Mouse (Mus musculus): ENCODE data around the gene Anks6. TPM values are rescaled to one million over a fixed set of nuclear protein-coding genes. Genes with fewer than 3 reads are reported as not detected.

Gene Anks6
- polyA plus RNA-seq, 1 experiment from 2014 or later, result 3.8 TPM

DNA sequence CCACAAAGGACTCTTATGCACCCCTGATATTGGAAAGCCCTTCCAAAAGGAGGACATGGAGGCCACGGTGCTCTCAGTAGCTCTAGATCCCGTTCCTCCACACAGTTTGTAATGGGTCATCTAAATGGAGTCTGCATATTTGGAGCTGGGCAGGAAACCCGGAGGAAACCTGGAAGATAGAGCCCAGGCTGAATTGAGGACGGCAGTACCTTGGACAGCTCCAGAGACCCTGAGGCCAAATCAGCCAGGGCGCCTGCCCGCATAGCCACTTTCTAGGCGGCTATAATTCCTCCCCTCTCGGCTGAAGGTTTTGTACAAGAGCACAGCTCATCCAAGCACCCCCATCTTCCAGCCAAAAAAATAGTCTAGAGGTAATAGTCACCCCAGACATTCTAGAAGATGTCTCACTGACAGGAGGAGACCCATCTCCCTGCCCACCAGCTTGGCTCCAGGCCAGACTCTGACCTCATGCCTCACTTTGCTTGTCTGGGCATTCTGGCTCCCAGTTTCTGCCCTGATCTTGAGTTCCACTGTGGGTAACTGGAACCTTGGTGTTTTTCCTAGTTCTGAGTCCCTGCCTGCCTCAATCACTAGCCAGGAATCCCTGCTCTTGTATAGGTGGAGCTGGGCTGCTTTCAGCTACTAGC, 64.3 kb downstream of the Anks6 start:
- no peaks in the 10 kb centered on the region for H3K36me3 ChIP-seq
- WGBS, result 6% methylated on average over 8 of the region's 8 CpGs
- H3K27ac ChIP-seq, result no peak overlapping the region
- H3K4me3 ChIP-seq, result no peak overlapping the region
- H3K9me3 ChIP-seq, result no peaks in the 10 kb centered on the region
- H3K27me3 ChIP-seq (ENCODE audit: insufficient read depth, poor library complexity, severe bottlenecking), result peaks cover 77% of the 10 kb centered on the region
- DNase-seq (ENCODE audit: low spot score), result peak; percentile 66
- peaks cover 29% of the 10 kb centered on the region for H3K4me1 ChIP-seq (replicated peaks)

DNA sequence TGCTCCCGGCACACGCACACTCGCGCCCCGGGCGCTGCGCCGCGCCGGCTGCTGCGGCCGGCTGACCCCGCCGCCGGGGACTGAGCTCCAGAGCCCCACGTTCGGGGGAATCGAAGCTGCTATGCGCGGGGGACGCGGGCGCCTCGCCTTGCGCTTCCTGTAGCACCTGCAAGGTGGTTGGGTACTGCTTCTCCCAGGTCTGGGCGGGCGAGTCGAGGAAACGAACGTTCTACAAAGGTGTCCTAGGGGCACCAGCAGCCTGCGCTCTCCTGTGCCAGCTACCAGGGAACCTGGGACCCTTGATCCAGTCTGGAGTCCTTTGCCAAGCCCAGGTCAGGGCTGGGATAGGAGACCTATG, 65.3 kb downstream of the Anks6 start:
- H3K27me3 ChIP-seq (ENCODE audit: insufficient read depth, poor library complexity, severe bottlenecking), result peaks cover 79% of the 10 kb centered on the region
- under 1% methylated on average over 31 of the region's 31 CpGs for WGBS
- no peak for DNase-seq (ENCODE audit: low spot score)
- H3K27ac ChIP-seq, result peak overlapping the region; percentile 80
- H3K36me3 ChIP-seq, result no peaks in the 10 kb centered on the region
- H3K4me1 ChIP-seq (replicated peaks), result peaks cover 29% of the 10 kb centered on the region
- H3K4me3 ChIP-seq, result peak overlapping the region; percentile 71
- H3K9me3 ChIP-seq, result no peaks in the 10 kb centered on the region

DNA sequence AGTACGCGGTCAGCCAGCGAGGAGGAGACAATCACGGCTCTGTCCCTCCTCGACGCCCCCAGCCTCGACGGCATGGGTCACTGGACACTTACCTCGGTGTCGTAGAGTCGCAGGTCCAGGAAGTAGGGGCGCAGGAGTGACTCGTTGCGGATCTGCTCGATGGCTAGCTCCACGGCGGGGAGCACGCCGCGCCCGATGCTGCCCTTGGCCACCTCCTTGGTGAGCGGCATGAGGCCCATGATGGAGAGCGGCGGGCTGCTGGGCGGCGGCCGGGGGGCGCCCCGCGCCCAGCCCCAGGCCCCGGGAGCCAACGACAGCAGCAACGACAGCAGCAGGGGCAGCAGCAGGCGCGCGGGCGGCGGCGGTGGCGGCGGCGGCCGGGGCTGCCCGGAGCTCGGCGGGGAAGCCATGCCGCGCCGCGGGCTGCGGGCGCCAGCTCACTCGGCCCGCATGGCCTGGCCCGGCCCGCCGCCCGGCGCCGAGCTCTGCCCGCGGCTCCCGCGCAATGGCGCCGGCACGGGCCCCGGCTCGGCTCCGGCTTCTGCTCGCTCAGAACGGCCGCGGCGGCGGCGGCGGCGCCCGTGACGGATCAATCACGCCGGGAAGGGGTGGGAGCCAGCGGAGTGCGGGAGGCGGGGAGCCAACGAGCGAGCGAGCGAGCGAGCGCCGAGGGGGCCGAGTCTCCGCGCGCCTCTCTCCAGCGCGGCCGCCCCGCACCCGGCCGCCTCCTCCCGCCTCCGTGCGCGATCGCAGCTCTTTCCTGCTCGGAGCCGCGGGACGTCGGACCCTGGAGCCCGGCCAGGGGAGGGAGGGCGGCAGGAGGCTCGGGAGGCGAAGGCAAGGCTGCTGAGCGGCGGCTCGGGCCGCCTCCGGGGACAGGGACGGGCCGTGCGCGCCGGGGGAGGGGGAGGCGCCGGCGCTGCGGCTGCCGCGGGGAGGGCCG, 65.9 kb downstream of the Anks6 start, which contains the start of gene Gabbr2:
Gabbr2 (minus strand) TSS at position 858 of the 943 bp plus-strand sequence.
- WGBS, result 2% methylated on average over 134 of the region's 134 CpGs
- Histone ChIP-seq H3K27ac (peak within 1 kb of the TSS; percentile 80), H3K4me1 (replicated peaks) (peaks cover 29% of the 10 kb centered on the region), H3K4me3 (peak within 1 kb of the TSS; percentile 71), H3K36me3 (no peaks in the 10 kb centered on the region), H3K9me3 (no peaks in the 10 kb centered on the region), H3K27me3 (ENCODE audit: insufficient read depth, poor library complexity, severe bottlenecking) (peaks cover 75% of the 10 kb centered on the region)
- peak; percentile 51 for DNase-seq (ENCODE audit: low spot score)

GRCm38 (mm10) chr4:46990281-46991015, 66.8 kb downstream of the Anks6 start:
- DNase-seq (ENCODE audit: low spot score), result peak; percentile 58

DNA sequence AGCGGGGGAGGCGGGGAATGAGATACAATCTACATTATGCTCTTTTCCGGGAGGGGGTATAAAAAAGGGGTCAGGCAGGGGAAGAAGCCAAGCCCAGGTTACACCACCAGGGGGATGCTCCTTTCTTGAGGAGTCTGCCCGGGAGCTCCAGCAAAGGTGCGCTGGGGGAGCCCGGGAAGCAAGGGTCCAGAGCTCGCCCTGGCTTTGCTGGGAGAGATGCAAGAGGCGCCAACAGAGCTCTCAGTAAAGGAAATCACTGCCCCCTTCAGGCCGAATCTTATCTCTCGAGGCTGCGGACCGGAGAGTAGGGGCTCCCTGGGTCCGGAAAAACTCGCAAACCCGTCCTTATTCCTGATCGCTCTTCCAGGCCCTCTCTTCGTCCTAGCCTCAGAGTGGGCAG, 67.4 kb downstream of the Anks6 start:
- H3K27me3 ChIP-seq (ENCODE audit: insufficient read depth, poor library complexity, severe bottlenecking), result peaks cover 70% of the 10 kb centered on the region
- peaks cover 29% of the 10 kb centered on the region for H3K4me1 ChIP-seq (replicated peaks)
- peak; percentile 65 for DNase-seq (ENCODE audit: low spot score)
- WGBS, result 2% methylated on average over 17 of the region's 17 CpGs
- H3K36me3 ChIP-seq, result no peaks in the 10 kb centered on the region
- H3K9me3 ChIP-seq, result no peaks in the 10 kb centered on the region
- no peak overlapping the region for H3K27ac ChIP-seq
- H3K4me3 ChIP-seq, result peak overlapping the region; percentile 71

More at GRCm38 (mm10) chr4:46990281-46991015, 66.8 kb downstream of the Anks6 start:
- Histone ChIP-seq H3K27me3 (ENCODE audit: insufficient read depth, poor library complexity, severe bottlenecking) (peaks cover 74% of the 10 kb centered on the region), H3K9me3 (no peaks in the 10 kb centered on the region), H3K4me3 (peak overlapping the region; percentile 71), H3K4me1 (replicated peaks) (peaks cover 29% of the 10 kb centered on the region), H3K27ac (peak overlapping the region; percentile 59; the same call in 1 of the 2 replicates), H3K36me3 (no peaks in the 10 kb centered on the region)
- WGBS, result 3% methylated on average over 29 of the region's 29 CpGs

DNA sequence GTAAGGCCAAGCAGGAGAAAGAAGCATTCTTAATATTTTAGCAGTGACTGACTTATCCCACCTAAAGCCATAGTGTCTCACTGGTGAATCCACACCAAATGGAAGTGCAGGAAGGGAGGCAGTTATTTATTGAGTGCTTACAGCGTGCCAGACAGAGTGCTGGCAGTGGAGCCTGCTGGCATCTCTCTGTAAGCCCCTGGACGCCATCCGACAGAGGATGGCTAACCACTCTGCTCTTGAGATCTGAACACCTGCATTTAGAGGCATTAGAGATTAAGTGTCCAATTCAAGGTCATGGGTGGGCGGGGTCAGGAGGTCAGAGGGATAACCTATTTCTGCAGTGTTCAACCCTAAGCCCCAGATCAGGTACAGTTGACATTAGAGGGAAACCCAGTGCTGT, 68.4 kb downstream of the Anks6 start:
- Histone ChIP-seq H3K27me3 (ENCODE audit: insufficient read depth, poor library complexity, severe bottlenecking) (peaks cover 61% of the 10 kb centered on the region), H3K9me3 (no peaks in the 10 kb centered on the region), H3K4me3 (no peak overlapping the region), H3K27ac (no peak overlapping the region), H3K4me1 (replicated peaks) (peaks cover 29% of the 10 kb centered on the region), H3K36me3 (no peaks in the 10 kb centered on the region)
- 80% methylated on average over 4 of the region's 4 CpGs for WGBS
- DNase-seq (ENCODE audit: low spot score), result no peak

DNA sequence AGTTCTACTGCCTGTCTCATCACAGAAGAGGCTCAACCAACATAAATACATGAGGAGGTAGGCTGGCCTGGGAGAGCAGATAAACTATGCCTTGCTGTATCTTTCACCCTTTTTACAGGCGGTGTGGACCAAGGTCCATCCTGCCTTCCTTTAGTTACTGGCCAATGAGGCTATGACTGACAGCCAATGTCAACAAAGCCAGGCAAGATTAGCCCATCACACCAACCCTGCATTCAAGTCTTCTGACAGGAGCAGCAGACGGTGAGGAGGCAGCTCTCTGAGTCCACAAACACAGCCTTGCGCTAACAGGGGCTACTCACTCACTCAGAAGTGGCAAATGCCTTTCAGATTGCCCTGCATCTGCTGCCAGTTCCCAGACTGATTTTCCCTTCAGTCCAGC, 69.0 kb downstream of the Anks6 start:
- H3K4me3 ChIP-seq, result no peak overlapping the region
- no peaks in the 10 kb centered on the region for H3K9me3 ChIP-seq
- no peak for DNase-seq (ENCODE audit: low spot score)
- peaks cover 29% of the 10 kb centered on the region for H3K4me1 ChIP-seq (replicated peaks)
- peaks cover 55% of the 10 kb centered on the region for H3K27me3 ChIP-seq (ENCODE audit: insufficient read depth, poor library complexity, severe bottlenecking)
- WGBS, result 63% methylated on average over 3 of the region's 3 CpGs
- H3K36me3 ChIP-seq, result no peaks in the 10 kb centered on the region
- H3K27ac ChIP-seq, result no peak overlapping the region

DNA sequence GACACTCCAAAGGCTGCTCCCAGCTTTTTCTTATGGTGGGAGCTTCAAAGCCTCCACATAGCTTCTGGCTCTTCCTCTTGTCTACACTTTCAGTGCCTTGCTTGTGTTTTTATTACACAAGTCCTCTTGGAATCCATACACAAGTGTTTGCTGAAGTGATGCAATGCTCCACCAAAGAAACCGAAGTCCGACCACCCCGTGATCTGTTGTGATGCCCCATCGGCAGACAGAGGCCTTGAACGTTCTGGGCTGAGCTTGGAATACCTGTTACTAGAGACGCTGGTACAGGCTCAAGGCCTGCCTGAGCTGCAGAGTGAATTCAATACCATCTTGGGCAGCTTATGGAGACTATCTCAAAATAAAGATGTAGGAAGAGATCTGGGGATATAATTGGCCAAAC, 69.4 kb downstream of the Anks6 start:
- H3K4me1 ChIP-seq (replicated peaks), result peaks cover 29% of the 10 kb centered on the region
- no peaks in the 10 kb centered on the region for H3K9me3 ChIP-seq
- peaks cover 51% of the 10 kb centered on the region for H3K27me3 ChIP-seq (ENCODE audit: insufficient read depth, poor library complexity, severe bottlenecking)
- no peak overlapping the region for H3K4me3 ChIP-seq
- DNase-seq (ENCODE audit: low spot score), result no peak
- no peaks in the 10 kb centered on the region for H3K36me3 ChIP-seq
- 90% methylated on average over 6 of the region's 6 CpGs for WGBS
- H3K27ac ChIP-seq, result no peak overlapping the region

GRCm38 (mm10) chr4:46986054-46986453, 71.2 kb downstream of the Anks6 start:
- peaks cover 33% of the 10 kb centered on the region for H3K27me3 ChIP-seq (ENCODE audit: insufficient read depth, poor library complexity, severe bottlenecking)
- no peaks in the 10 kb centered on the region for H3K9me3 ChIP-seq
- no peaks in the 10 kb centered on the region for H3K36me3 ChIP-seq
- no peak overlapping the region for H3K4me3 ChIP-seq
- H3K4me1 ChIP-seq (replicated peaks), result peaks cover 17% of the 10 kb centered on the region
- no peak overlapping the region for H3K27ac ChIP-seq
- DNase-seq (ENCODE audit: low spot score), result no peak

DNA sequence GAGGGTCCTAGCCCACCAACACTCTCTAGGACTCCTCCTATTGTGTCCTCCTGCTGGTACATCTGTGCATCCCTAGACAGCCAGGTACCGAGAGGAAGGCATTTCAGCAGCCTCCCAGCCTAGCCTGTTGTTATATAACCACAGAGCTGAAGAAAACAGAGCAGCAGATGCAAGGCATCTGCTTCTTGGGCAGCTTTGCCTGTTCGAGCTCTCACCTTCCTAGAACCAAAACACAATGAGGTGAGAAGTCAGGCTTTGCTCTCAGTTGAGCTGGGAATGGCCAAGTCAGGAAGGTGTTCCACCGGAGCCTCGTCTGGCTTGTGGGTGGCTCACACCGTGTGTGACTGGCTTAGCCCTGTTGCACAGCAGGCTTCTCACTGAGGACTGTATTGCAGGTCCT, 74.3 kb downstream of the Anks6 start:
- Histone ChIP-seq H3K27me3 (ENCODE audit: insufficient read depth, poor library complexity, severe bottlenecking) (peaks cover 2% of the 10 kb centered on the region), H3K36me3 (no peaks in the 10 kb centered on the region), H3K4me3 (no peak overlapping the region), H3K4me1 (replicated peaks) (no peaks in the 10 kb centered on the region), H3K9me3 (no peaks in the 10 kb centered on the region), H3K27ac (no peak overlapping the region)
- 79% methylated on average over 5 of the region's 5 CpGs for WGBS
- no peak for DNase-seq (ENCODE audit: low spot score)

- WGBS, result 92% methylated on average over 4 of the region's 4 CpGs
- no peaks in the 10 kb centered on the region for H3K9me3 ChIP-seq
These were observed 75.1 kb downstream of the Anks6 start for GRCm38 (mm10) chr4:46982094-46982493.

DNA sequence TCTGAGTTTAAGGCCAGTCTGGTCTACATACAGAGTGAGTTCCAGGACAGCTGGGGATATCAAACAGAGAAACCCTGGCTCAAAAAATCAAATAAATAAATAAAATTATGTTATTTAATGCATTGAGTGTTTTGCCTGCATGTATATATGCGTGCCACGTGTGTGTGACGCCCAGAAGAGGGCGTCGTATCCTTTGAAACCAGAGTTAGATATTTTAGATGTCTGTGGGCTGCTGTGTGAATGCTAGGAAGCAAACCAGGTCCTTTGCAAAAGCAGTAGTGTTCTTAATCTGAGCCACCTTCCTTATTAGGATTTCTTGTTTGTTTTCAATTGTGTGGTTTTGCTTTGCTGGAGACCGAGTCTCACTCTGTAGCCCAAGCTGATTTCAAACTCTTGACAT, 78.9 kb downstream of the Anks6 start:
- Histone ChIP-seq H3K9me3 (no peaks in the 10 kb centered on the region), H3K27me3 (ENCODE audit: insufficient read depth, poor library complexity, severe bottlenecking) (no peaks in the 10 kb centered on the region), H3K4me3 (no peak overlapping the region), H3K36me3 (no peaks in the 10 kb centered on the region), H3K27ac (no peak overlapping the region), H3K4me1 (replicated peaks) (peaks cover 6% of the 10 kb centered on the region; the same call in 1 of the 2 replicates)
- DNase-seq (ENCODE audit: low spot score), result no peak
- WGBS, result 90% methylated on average over 6 of the region's 6 CpGs

More at GRCm38 (mm10) chr4:46982094-46982493, 75.1 kb downstream of the Anks6 start:
- H3K4me3 ChIP-seq, result no peak overlapping the region
- no peak for DNase-seq (ENCODE audit: low spot score)
- H3K4me1 ChIP-seq (replicated peaks), result peaks cover 3% of the 10 kb centered on the region; the same call in 1 of the 2 replicates
- H3K27ac ChIP-seq, result no peak overlapping the region
- H3K27me3 ChIP-seq (ENCODE audit: insufficient read depth, poor library complexity, severe bottlenecking), result no peaks in the 10 kb centered on the region
- no peaks in the 10 kb centered on the region for H3K36me3 ChIP-seq
